Mouse (Mus musculus): Measurements from ENCODE around the gene Bdkrb2. TPM values are rescaled to one million over a fixed set of nuclear protein-coding genes. Genes with fewer than 3 reads are reported as not detected.

The Bdkrb2 gene
- polyA plus RNA-seq, 1 experiment from 2014 or later, result 0.23 TPM

GRCm38 (mm10) chr12:105531724-105532371 is 31.2 kb upstream of the Bdkrb2 start:
- no peak for ATAC-seq

GRCm38 (mm10) chr12:105534842-105535241 is 28.2 kb upstream of the Bdkrb2 start:
- DNase-seq (ENCODE audit: low spot score) (no peak), ATAC-seq (no peak)
- no peaks in the 10 kb centered on the region for H3K36me3 ChIP-seq (ENCODE audit: control insufficient read depth, insufficient read depth, low read length)
- H3K9ac ChIP-seq (ENCODE audit: low read length), result no peak overlapping the region
- no peaks in the 10 kb centered on the region for H3K9me3 ChIP-seq (replicated peaks; ENCODE audit: control insufficient read depth, low read length)
- H3K4me2 ChIP-seq (ENCODE audit: low read length), result no peak overlapping the region
- WGBS, result 88% methylated on average over 4 of the region's 4 CpGs
- H3K4me1 ChIP-seq (ENCODE audit: control insufficient read depth, insufficient read depth, low read length), result no peaks in the 10 kb centered on the region
- H3K4me3 ChIP-seq (ENCODE audit: low read depth, low read length), result no peak overlapping the region
- no peaks in the 10 kb centered on the region for H3K27me3 ChIP-seq (replicated peaks; ENCODE audit: control insufficient read depth, insufficient read depth, low read length)
- no peak overlapping the region for H3K27ac ChIP-seq (ENCODE audit: low read depth, low read length)

More at GRCm38 (mm10) chr12:105531724-105532371, 31.2 kb upstream of the Bdkrb2 start:
- H3K27ac ChIP-seq (ENCODE audit: low read depth, low read length), result no peak overlapping the region
- H3K27me3 ChIP-seq (replicated peaks; ENCODE audit: control insufficient read depth, insufficient read depth, low read length), result no peaks in the 10 kb centered on the region
- no peaks in the 10 kb centered on the region for H3K4me1 ChIP-seq (ENCODE audit: control insufficient read depth, insufficient read depth, low read length)
- no peaks in the 10 kb centered on the region for H3K9me3 ChIP-seq (replicated peaks; ENCODE audit: control insufficient read depth, low read length)
- no peak overlapping the region for H3K4me2 ChIP-seq (ENCODE audit: low read length)
- H3K9ac ChIP-seq (ENCODE audit: low read length), result no peak overlapping the region
- no peak overlapping the region for H3K4me3 ChIP-seq (ENCODE audit: low read depth, low read length)
- WGBS, result 56% methylated on average over 8 of the region's 8 CpGs
- DNase-seq (ENCODE audit: low spot score), result no peak
- H3K36me3 ChIP-seq (ENCODE audit: control insufficient read depth, insufficient read depth, low read length), result no peaks in the 10 kb centered on the region

GRCm38 (mm10) chr12:105535968-105536760 is 26.9 kb upstream of the Bdkrb2 start:
- Histone ChIP-seq H3K36me3 (ENCODE audit: control insufficient read depth, insufficient read depth, low read length) (no peaks in the 10 kb centered on the region), H3K4me1 (ENCODE audit: control insufficient read depth, insufficient read depth, low read length) (no peaks in the 10 kb centered on the region), H3K9me3 (replicated peaks; ENCODE audit: control insufficient read depth, low read length) (no peaks in the 10 kb centered on the region), H3K27me3 (replicated peaks; ENCODE audit: control insufficient read depth, insufficient read depth, low read length) (no peaks in the 10 kb centered on the region), H3K4me2 (ENCODE audit: low read length) (no peak overlapping the region), H3K27ac (ENCODE audit: low read depth, low read length) (no peak overlapping the region), H3K9ac (ENCODE audit: low read length) (no peak overlapping the region), H3K4me3 (ENCODE audit: low read depth, low read length) (no peak overlapping the region)
- 82% methylated on average over 13 of the region's 13 CpGs for whole genome bisulfite sequencing
- no peak for ATAC-seq
- DNase-seq (ENCODE audit: low spot score), result no peak

- Histone ChIP-seq H3K36me3 (ENCODE audit: control insufficient read depth, insufficient read depth, low read length) (no peaks in the 10 kb centered on the region), H3K9me3 (replicated peaks; ENCODE audit: control insufficient read depth, low read length) (no peaks in the 10 kb centered on the region), H3K27ac (ENCODE audit: low read depth, low read length) (no peak overlapping the region), H3K27me3 (replicated peaks; ENCODE audit: control insufficient read depth, insufficient read depth, low read length) (no peaks in the 10 kb centered on the region), H3K4me1 (ENCODE audit: control insufficient read depth, insufficient read depth, low read length) (no peaks in the 10 kb centered on the region), H3K9ac (ENCODE audit: low read length) (no peak overlapping the region), H3K4me3 (ENCODE audit: low read depth, low read length) (no peak overlapping the region), H3K4me2 (ENCODE audit: low read length) (no peak overlapping the region)
- DNase-seq (ENCODE audit: low spot score), result no peak
- no peak for ATAC-seq
- 72% methylated on average over 5 of the region's 5 CpGs for WGBS
Measured at GRCm38 (mm10) chr12:105537162-105537561, 25.9 kb upstream of the Bdkrb2 start.

GRCm38 (mm10) chr12:105539649-105540048 is 23.4 kb upstream of the Bdkrb2 start:
- no peak overlapping the region for H3K4me2 ChIP-seq (ENCODE audit: low read length)
- 94% methylated on average over 10 of the region's 10 CpGs for WGBS

GRCm38 (mm10) chr12:105541590-105542402 is 21.2 kb upstream of the Bdkrb2 start:
- ATAC-seq (no peak), DNase-seq (ENCODE audit: low spot score) (no peak)
- H3K9ac ChIP-seq (ENCODE audit: low read length), result no peak overlapping the region
- no peaks in the 10 kb centered on the region for H3K4me1 ChIP-seq (ENCODE audit: control insufficient read depth, insufficient read depth, low read length)
- H3K36me3 ChIP-seq (ENCODE audit: control insufficient read depth, insufficient read depth, low read length), result no peaks in the 10 kb centered on the region
- no peak overlapping the region for H3K4me2 ChIP-seq (ENCODE audit: low read length)
- WGBS, result 84% methylated on average over 12 of the region's 12 CpGs
- H3K27ac ChIP-seq (ENCODE audit: low read depth, low read length), result no peak overlapping the region
- H3K9me3 ChIP-seq (replicated peaks; ENCODE audit: control insufficient read depth, low read length), result no peaks in the 10 kb centered on the region
- no peak overlapping the region for H3K4me3 ChIP-seq (ENCODE audit: low read depth, low read length)
- no peaks in the 10 kb centered on the region for H3K27me3 ChIP-seq (replicated peaks; ENCODE audit: control insufficient read depth, insufficient read depth, low read length)

More at GRCm38 (mm10) chr12:105539649-105540048, 23.4 kb upstream of the Bdkrb2 start:
- Histone ChIP-seq H3K27me3 (replicated peaks; ENCODE audit: control insufficient read depth, insufficient read depth, low read length) (no peaks in the 10 kb centered on the region), H3K27ac (ENCODE audit: low read depth, low read length) (no peak overlapping the region), H3K36me3 (ENCODE audit: control insufficient read depth, insufficient read depth, low read length) (no peaks in the 10 kb centered on the region), H3K4me1 (ENCODE audit: control insufficient read depth, insufficient read depth, low read length) (no peaks in the 10 kb centered on the region), H3K4me3 (ENCODE audit: low read depth, low read length) (no peak overlapping the region), H3K9me3 (replicated peaks; ENCODE audit: control insufficient read depth, low read length) (no peaks in the 10 kb centered on the region), H3K9ac (ENCODE audit: low read length) (no peak overlapping the region)
- no peak for DNase-seq (ENCODE audit: low spot score)
- ATAC-seq, result no peak

- WGBS, result 89% methylated on average over 3 of the region's 3 CpGs
Measured at GRCm38 (mm10) chr12:105542513-105542912, 20.5 kb upstream of the Bdkrb2 start.

GRCm38 (mm10) chr12:105543176-105543575 is 19.9 kb upstream of the Bdkrb2 start:
- WGBS, result 84% methylated on average over 8 of the region's 8 CpGs
- H3K4me3 ChIP-seq (ENCODE audit: low read depth, low read length), result no peak overlapping the region
- no peaks in the 10 kb centered on the region for H3K27me3 ChIP-seq (replicated peaks; ENCODE audit: control insufficient read depth, insufficient read depth, low read length)
- H3K4me1 ChIP-seq (ENCODE audit: control insufficient read depth, insufficient read depth, low read length), result no peaks in the 10 kb centered on the region; the same call in 1 of the 2 replicates
- DNase-seq (ENCODE audit: low spot score) (no peak), ATAC-seq (no peak)
- H3K4me2 ChIP-seq (ENCODE audit: low read length), result no peak overlapping the region
- H3K9me3 ChIP-seq (replicated peaks; ENCODE audit: control insufficient read depth, low read length), result no peaks in the 10 kb centered on the region
- H3K36me3 ChIP-seq (ENCODE audit: control insufficient read depth, insufficient read depth, low read length), result no peaks in the 10 kb centered on the region
- no peak overlapping the region for H3K27ac ChIP-seq (ENCODE audit: low read depth, low read length)
- H3K9ac ChIP-seq (ENCODE audit: low read length), result no peak overlapping the region

More at GRCm38 (mm10) chr12:105542513-105542912, 20.5 kb upstream of the Bdkrb2 start:
- no peak for DNase-seq (ENCODE audit: low spot score)
- ATAC-seq, result no peak
- H3K4me2 ChIP-seq (ENCODE audit: low read length), result no peak overlapping the region
- no peaks in the 10 kb centered on the region for H3K27me3 ChIP-seq (replicated peaks; ENCODE audit: control insufficient read depth, insufficient read depth, low read length)
- no peak overlapping the region for H3K9ac ChIP-seq (ENCODE audit: low read length)
- H3K4me3 ChIP-seq (ENCODE audit: low read depth, low read length), result no peak overlapping the region
- H3K27ac ChIP-seq (ENCODE audit: low read depth, low read length), result no peak overlapping the region
- H3K9me3 ChIP-seq (replicated peaks; ENCODE audit: control insufficient read depth, low read length), result no peaks in the 10 kb centered on the region
- no peaks in the 10 kb centered on the region for H3K36me3 ChIP-seq (ENCODE audit: control insufficient read depth, insufficient read depth, low read length)
- no peaks in the 10 kb centered on the region for H3K4me1 ChIP-seq (ENCODE audit: control insufficient read depth, insufficient read depth, low read length)

Measured in forebrain, embryonic 14.5 days (tissue).